Mouse (Mus musculus) neural tube, embryonic 15.5 days (tissue): ENCODE measurements around the gene Tmem168. TPM values are rescaled to one million over a fixed set of nuclear protein-coding genes. Genes with fewer than 3 reads are reported as not detected.

ENCODE experiments used
- ATAC-seq: fragments of 200-750 bp; cut with Nextera tagmentation; 2 replicates; pipeline ENCODE4 v1.8.0; 2017; ENCODE audit warnings: mild to moderate bottlenecking, moderate TSS enrichment, moderate library complexity; ENCODE audit not compliant: low FRiP score
- H3K27ac ChIP-seq: fragments of 300-500 bp; sonication (generic); replicated peaks from 2 replicates; pipeline ENCODE4 v1.5.1; 2015; ENCODE audit warnings: mild to moderate bottlenecking, inconsistent platforms
- H3K27me3 ChIP-seq: fragments of 300-500 bp; sonication (generic); replicated peaks from 2 replicates; pipeline ENCODE4 v1.6.1; 2015; ENCODE audit warnings: inconsistent platforms
- H3K36me3 ChIP-seq: fragments of 300-500 bp; sonication (generic); 2 replicates; pipeline ENCODE4 v1.6.1; 2015; ENCODE audit warnings: inconsistent platforms
- H3K4me1 ChIP-seq: fragments of 300-500 bp; sonication (generic); 2 replicates; pipeline ENCODE4 v1.6.1; 2015; ENCODE audit warnings: inconsistent platforms
- H3K4me2 ChIP-seq: fragments of 300-500 bp; sonication (generic); 2 replicates; pipeline ENCODE4 v1.6.1; 2015; ENCODE audit warnings: inconsistent platforms, mild to moderate bottlenecking, moderate library complexity
- H3K4me3 ChIP-seq: fragments of 300-500 bp; sonication (generic); replicated peaks from 2 replicates; pipeline ENCODE4 v1.5.1; 2015; ENCODE audit warnings: mild to moderate bottlenecking, inconsistent platforms
- H3K9ac ChIP-seq: fragments of 300-500 bp; sonication (generic); replicated peaks from 2 replicates; pipeline ENCODE4 v1.6.1; 2015; ENCODE audit warnings: mild to moderate bottlenecking, inconsistent platforms
- H3K9me3 ChIP-seq: fragments of 300-500 bp; sonication (generic); replicated peaks from 2 replicates; pipeline ENCODE4 v1.6.1; 2016; ENCODE audit warnings: inconsistent platforms
- WGBS: fragments of 180-500 bp; shearing (Covaris S2); methylation state at CpG from one replicate; pipeline ENCODE4 v1.1.7; 2015; ENCODE audit warnings: mixed read lengths; 5-methylcytosine and 5-hydroxymethylcytosine counted together
- polyA plus RNA-seq: library from polyadenylated mRNA; unstranded; fragments of >200 nt; fragmentation: Nextera tagmentation; extraction: Ambion mirVana; gene quantifications from 2 replicates; pipeline ENCODE4 v1.2.1, GENCODE M21; 2015

Tmem168 gene
- polyA plus RNA-seq, 1 experiment from 2014 or later = 21.0 TPM

- ATAC-seq = no peak
- Histone ChIP-seq H3K4me2 (no peak overlapping the region), H3K4me1 (no peaks in the 10 kb centered on the region), H3K36me3 (peaks cover 25% of the 10 kb centered on the region), H3K27ac (no peak overlapping the region), H3K27me3 (no peaks in the 10 kb centered on the region), H3K9me3 (no peaks in the 10 kb centered on the region), H3K9ac (no peak overlapping the region), H3K4me3 (no peak overlapping the region)
- WGBS = 91% methylated on average over 1 of the region's 1 CpGs
Observed at GRCm38 (mm10) chr6:13582075-13582474, 25.8 kb downstream of the Tmem168 start.

DNA sequence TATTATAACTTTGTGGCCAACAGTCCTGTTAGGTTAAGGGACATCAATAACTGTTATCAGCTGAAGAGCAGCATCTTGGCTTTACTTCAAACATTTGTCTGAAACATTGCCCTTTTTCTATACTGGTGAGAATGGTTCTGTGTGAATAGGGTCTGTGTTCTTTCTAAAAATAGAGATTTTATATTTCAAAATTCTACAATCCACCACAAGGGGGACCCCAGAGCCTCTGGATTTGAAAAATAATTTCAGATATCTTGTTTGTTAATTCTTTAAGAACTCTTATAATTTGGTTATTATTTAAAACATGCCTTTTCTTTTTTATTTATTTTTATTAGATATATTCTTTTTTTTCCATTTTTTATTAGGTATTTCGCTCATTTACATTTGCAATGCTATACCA, 42.2 kb downstream of the Tmem168 start:
- Histone ChIP-seq H3K9me3 (no peaks in the 10 kb centered on the region), H3K27ac (no peak overlapping the region), H3K27me3 (no peaks in the 10 kb centered on the region), H3K4me2 (no peak overlapping the region), H3K9ac (no peak overlapping the region), H3K4me3 (no peak overlapping the region), H3K4me1 (no peaks in the 10 kb centered on the region), H3K36me3 (no peaks in the 10 kb centered on the region)
- ATAC-seq = no peak
- 85% methylated on average over 1 of the region's 1 CpGs for WGBS

DNA sequence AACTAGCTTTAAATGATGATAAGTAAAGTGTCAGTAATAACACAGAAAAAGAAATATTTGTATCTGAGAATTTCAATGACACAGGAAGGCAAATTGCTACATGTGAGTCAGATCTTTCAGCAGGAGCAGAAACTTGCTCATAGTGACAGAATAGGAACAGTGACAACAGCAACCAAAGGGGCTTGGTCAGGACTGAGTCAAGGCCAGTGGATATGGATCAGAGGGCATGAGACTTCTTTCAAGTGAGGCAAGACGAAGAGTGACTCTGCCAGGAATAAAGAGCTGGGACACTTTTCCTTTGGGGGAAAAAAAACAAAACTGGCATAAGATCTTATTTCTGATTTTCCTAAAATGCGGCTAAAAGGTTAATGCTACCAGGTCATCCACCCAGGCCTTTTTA, 52.6 kb downstream of the Tmem168 start:
- Histone ChIP-seq H3K4me3 (no peak overlapping the region), H3K9ac (no peak overlapping the region), H3K36me3 (no peaks in the 10 kb centered on the region), H3K4me2 (no peak overlapping the region), H3K27me3 (no peaks in the 10 kb centered on the region), H3K4me1 (no peaks in the 10 kb centered on the region), H3K9me3 (no peaks in the 10 kb centered on the region), H3K27ac (no peak overlapping the region)
- ATAC-seq = no peak
- WGBS = 85% methylated on average over 2 of the region's 2 CpGs

GRCm38 (mm10) chr6:13541761-13542160, 66.1 kb downstream of the Tmem168 start:
- H3K9me3 ChIP-seq = no peaks in the 10 kb centered on the region
- ATAC-seq = no peak

GRCm38 (mm10) chr6:13537275-13537964, 70.5 kb downstream of the Tmem168 start:
- Histone ChIP-seq H3K27me3 (no peaks in the 10 kb centered on the region), H3K4me1 (no peaks in the 10 kb centered on the region), H3K4me2 (no peak overlapping the region), H3K9me3 (no peaks in the 10 kb centered on the region), H3K27ac (no peak overlapping the region), H3K9ac (no peak overlapping the region), H3K36me3 (no peaks in the 10 kb centered on the region), H3K4me3 (no peak overlapping the region)
- 72% methylated on average over 7 of the region's 7 CpGs for WGBS
- ATAC-seq = no peak

More at GRCm38 (mm10) chr6:13541761-13542160, 66.1 kb downstream of the Tmem168 start:
- WGBS = 79% methylated on average over 3 of the region's 3 CpGs
- no peaks in the 10 kb centered on the region for H3K36me3 ChIP-seq
- H3K4me2 ChIP-seq = no peak overlapping the region
- H3K9ac ChIP-seq = no peak overlapping the region
- H3K27ac ChIP-seq = no peak overlapping the region
- H3K27me3 ChIP-seq = no peaks in the 10 kb centered on the region
- H3K4me1 ChIP-seq = no peaks in the 10 kb centered on the region
- no peak overlapping the region for H3K4me3 ChIP-seq

Other genes with a start within 250 kb of the Tmem168 start
- 20.6 and 21.2 TPM in 2 replicates for gene Bmt2, start 69.9 kb upstream of the Tmem168 start, polyA plus RNA-seq
- 100 and 119 TPM in 2 replicates for gene Gpr85, start 231.8 kb upstream of the Tmem168 start, polyA plus RNA-seq